Mouse (Mus musculus) liver (tissue): ENCODE data around the gene Cyp3a41a.
"Not testable (repeated sequence)": the region's sequence is repeated elsewhere in the genome, so short reads cannot be mapped to it uniquely, and the experiment has no call there.

ENCODE experiments used
- DNase-seq: peaks from one replicate; pipeline ENCODE4 v3.0.0-alpha.2; 2020; ENCODE audit warnings: mixed read lengths

The Cyp3a41a gene

DNA sequence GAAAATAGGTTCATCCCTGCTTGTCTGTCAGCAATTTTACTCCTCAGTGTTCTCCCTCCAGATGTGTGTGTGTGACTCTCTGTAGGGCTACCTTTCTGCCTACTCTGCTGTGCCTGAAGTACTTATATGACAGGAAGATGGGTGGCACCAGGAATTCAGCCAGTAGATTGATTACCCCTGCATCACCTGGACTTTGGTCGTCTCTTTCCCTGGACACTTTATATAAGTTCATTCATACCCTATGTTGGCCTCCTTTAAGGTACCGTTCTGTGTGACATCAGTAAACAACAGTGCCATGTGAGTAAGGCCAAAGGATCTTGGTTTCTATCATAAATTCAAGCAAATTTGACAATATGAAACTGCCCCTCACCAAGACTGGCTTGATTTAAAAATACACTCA is at the start of gene Cyp3a41a:
Cyp3a41a (minus strand) TSS at position 101 of the 400 bp plus-strand sequence.
- DNase-seq, result not testable (repeated sequence)

DNA sequence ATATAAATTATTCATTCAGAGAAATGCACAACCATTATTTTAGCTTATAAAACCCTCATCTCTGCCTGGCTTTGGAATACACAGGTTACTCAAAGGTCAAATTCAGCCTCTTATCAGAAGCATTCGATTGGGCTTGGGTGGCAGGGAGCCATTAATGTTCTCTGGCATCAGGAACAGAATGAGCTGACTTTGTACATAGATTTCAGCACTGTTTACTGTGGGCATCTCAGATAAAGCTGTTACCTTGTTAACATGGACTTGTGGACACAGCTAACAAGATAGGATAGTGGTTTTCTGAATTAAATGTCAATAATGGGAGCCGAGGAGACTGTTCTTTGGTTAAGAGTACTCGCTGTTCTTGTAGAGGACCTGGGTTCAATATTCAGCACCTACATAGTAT is 17.6 kb upstream of the Cyp3a41a start:
- not testable (repeated sequence) for DNase-seq

DNA sequence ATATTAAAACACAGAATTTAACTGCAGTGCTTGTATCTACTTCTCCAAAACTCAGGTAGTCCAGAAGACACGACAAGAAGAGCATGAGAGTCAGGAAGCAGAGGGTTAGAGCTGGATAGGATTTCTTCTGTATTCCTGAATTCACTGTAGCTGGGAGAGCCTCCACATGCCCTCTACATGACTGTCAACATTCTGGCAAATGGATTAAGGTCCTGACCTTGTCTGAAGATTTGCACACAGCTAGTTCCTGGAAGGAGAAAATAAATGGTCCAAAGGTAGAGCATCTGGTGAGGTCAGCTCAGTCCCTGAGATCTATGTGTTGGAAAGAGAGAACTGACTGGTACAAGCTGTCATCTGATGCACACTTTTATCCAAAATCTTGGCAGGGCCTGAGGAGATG is 5.6 kb downstream of the Cyp3a41a start:
- DNase-seq, result not testable (repeated sequence)

DNA sequence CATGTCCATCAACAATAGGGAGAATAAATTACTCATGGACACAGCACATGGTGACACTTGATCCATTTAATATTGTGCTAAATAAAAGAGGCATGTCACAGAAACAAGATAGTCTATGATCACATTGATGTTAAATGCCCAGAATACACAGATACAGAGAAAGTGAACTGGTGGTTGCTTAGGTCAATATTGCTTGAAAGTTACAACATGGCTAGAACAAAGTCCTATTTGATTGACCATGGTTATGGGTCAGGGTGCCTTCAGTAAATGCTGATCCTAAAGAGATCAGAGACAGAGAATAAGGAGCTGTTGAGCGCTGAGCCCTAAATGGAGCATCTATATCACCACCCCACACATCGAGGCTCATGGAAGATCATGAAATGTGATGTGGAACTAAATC is 12.6 kb downstream of the Cyp3a41a start:
- DNase-seq, result not testable (repeated sequence)

DNA sequence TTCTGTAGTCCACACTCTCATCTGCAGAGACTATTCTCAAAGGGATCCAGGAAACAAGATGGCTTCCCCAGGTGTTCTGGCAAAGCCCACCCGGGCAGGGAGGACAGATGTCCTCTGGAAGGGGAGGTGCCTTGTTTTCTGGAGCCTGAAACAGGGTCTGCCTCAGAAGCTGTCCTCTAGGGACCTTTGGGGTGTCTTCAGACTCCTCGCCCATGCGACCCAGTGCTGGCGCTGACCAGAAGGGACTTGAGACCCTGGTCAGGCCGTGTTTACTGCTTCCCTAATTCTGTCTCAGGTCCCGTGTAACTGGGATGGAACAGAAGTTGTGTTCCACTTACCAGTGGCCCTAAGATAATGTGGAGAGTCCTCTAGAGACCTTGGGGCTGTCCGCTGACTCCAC is 57.9 kb downstream of the Cyp3a41a start:
- DNase-seq, result no peak

DNA sequence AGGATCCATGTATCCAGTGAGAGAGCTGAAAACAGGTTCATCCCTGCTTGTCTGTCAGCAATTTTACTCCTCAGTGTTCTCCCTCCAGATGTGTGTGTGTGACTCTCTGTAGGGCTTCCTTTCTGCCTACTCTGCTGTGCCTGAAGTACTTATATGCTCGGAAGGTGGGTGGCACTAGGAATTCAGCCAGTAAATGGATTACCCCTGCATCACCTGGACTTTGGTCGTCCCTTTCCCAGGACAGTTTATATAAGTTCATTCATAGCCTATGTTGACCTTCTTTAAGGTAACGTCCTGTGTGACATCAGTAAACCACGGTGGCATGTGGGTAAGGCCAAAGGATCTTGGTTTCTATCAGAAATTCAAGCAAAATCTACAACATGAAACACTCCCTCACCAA is 72.2 kb downstream of the Cyp3a41a start:
- no peak for DNase-seq
